Mouse (Mus musculus): ENCODE results near the gene Zer1.

DNA sequence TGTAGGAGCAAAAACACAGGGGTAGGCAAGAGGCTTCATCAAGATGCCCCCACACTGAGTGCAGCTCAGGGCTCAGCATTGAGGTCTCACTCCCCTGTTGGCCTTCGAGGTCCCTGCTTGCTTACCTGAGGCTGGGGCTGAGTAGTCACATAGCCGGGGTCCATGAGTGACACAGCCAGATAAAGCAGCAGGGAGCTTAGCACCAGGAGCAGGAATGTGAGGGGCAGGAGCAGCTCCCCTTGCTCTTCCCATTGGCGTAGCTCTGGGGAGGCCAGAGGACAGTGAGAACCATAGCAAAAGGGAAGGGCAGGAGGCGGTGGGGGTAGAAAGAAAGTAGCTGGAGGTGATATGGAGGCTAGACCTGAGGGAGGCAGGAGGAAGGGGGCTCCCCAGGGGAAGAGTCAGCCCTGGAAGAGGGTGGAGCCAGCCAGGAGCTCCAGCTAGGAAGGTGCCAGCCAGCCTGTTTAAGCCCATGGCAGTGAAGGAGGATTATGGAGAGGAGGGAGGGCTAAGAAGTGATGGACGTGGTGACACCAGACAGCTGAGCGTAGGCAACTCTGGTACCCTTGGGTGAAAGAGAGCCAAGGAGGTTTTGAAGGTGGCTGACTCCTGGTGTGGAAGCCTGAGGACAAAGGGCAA, 32.0 kb downstream of the Zer1 start:
- TF ChIP-seq CTCF (IDR thresholded peaks at IDR 0.05; ENCODE audit: insufficient read depth, low read length) (no peak), POLR2A (IDR thresholded peaks at IDR 0.05; ENCODE audit: borderline replicate concordance, extremely low read depth, low read depth, low read length) (no peak)
